In the genomic region with DNA sequence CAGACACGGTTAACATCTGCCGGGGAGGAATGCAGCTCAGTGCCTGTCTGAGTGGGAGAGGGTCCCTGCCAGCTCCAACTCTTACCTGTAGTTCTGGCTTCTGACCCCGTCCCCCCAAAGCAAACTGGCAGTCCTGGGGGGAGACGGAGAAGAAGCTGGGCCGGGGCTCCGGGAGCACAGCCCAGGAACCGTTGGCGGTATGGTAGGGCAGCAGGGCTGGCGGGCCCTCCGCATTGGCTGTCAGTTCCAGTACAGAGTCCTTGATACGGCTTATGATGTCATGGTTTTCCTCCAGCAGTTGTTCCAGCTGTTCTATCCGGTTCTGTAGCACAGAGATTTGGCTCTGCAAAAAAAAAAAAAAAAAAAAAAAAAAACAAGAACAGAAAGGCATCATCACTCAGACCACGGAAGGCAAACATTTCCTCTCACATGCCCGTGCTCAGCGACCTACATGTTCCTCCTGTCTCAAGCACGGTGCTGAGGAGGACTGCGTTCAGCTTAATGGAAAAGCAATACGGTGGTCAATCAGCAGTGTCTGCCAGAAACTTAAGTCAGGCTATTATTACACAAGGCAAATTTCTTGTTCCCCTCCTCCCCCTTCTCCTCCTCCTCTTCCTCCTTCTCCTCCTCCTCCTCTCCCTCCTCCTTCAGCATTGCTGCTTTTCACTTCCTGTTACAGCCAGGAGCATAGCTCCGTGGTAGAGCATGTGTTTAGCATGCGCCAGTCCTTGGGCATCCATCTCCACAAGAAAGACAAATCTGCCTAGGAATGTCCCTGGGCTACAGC, we compare ENCODE assay signal across 9 mouse cellular contexts. TPM values are rescaled to one million over a fixed set of nuclear protein-coding genes. Genes with fewer than 3 reads are reported as not detected.
DNase-seq lines count a peak whose midpoint lies in the region; ATAC-seq lines count a peak whose summit lies in the region.
"Had no signal": no experiment of that assay in that cellular context is flagged by ENCODE, and none has a peak within 500 bp of the region (broad histone marks: within the 10 kb centered on the region; RNA-seq: fewer than 3 reads in every experiment).

No protein-coding gene starts in this region.

- H3K4me3 ChIP-seq in lung, embryonic 15.5 days, result peak overlapping the region; percentile 89
- H3K4me3 ChIP-seq in brown adipose tissue, adult 24 weeks (ENCODE audit: insufficient read depth, low read depth, low read length), result peak overlapping the region; percentile 84
- H3K4me3 ChIP-seq in intestine, embryonic 14.5 days (ENCODE audit: low read depth, low read length), result no peak overlapping the region
- H3K4me3 ChIP-seq in neural tube, embryonic 15.5 days (replicated peaks), result no peak overlapping the region

- peak overlapping the region; percentile 74 for H3K4me2 ChIP-seq in lung, embryonic 15.5 days
- H3K4me2 ChIP-seq in intestine, embryonic 14.5 days (ENCODE audit: low read length), result peak overlapping the region; percentile 71
- peak overlapping the region; percentile 68 for H3K4me2 ChIP-seq in neural tube, embryonic 15.5 days

- H3K9ac ChIP-seq in lung, embryonic 15.5 days, result no peak overlapping the region
- H3K9ac ChIP-seq in intestine, embryonic 14.5 days (ENCODE audit: low read length), result no peak overlapping the region
- H3K9ac ChIP-seq in neural tube, embryonic 15.5 days (replicated peaks), result no peak overlapping the region

- no peak for ATAC-seq in lung, embryonic 15.5 days (ENCODE audit: borderline replicate concordance, extremely low read depth, low FRiP score, low TSS enrichment)
- no peak for ATAC-seq in intestine, embryonic 14.5 days (replicated peaks; ENCODE audit: low FRiP score, low TSS enrichment, low read depth)
- no peak for ATAC-seq in neural tube, embryonic 15.5 days (ENCODE audit: low FRiP score)

- H3K36me3 ChIP-seq in lung, embryonic 15.5 days, result peaks cover 35% of the 10 kb centered on the region
- peaks cover 40% of the 10 kb centered on the region for H3K36me3 ChIP-seq in intestine, embryonic 14.5 days (ENCODE audit: control insufficient read depth, insufficient read depth, low read length)
- H3K36me3 ChIP-seq in neural tube, embryonic 15.5 days, result peaks cover 43% of the 10 kb centered on the region

- peaks cover 20% of the 10 kb centered on the region for H3K4me1 ChIP-seq in lung, embryonic 15.5 days
- peaks cover 3% of the 10 kb centered on the region; the same call in 1 of the 2 replicates for H3K4me1 ChIP-seq in brown adipose tissue, adult 24 weeks (ENCODE audit: control insufficient read depth, insufficient read depth, insufficient read length, low read length)
- H3K4me1 ChIP-seq in intestine, embryonic 14.5 days (replicated peaks; ENCODE audit: control insufficient read depth, insufficient read depth, low read length), result peaks cover 12% of the 10 kb centered on the region
- peaks cover 25% of the 10 kb centered on the region for H3K4me1 ChIP-seq in neural tube, embryonic 15.5 days

- H3K27me3 ChIP-seq in lung, embryonic 15.5 days, result no peaks in the 10 kb centered on the region
- no peaks in the 10 kb centered on the region for H3K27me3 ChIP-seq in intestine, embryonic 14.5 days (replicated peaks; ENCODE audit: control insufficient read depth, insufficient read depth, low read length)
- no peaks in the 10 kb centered on the region for H3K27me3 ChIP-seq in neural tube, embryonic 15.5 days (replicated peaks)

- H3K27ac ChIP-seq in lung, embryonic 15.5 days, result peak overlapping the region; percentile 90
- peak overlapping the region; percentile 49; the same call in 1 of the 2 replicates for H3K27ac ChIP-seq in brown adipose tissue, adult 24 weeks (replicated peaks; ENCODE audit: low read depth, low read length)
- peak overlapping the region; percentile 12; the same call in 1 of the 2 replicates for H3K27ac ChIP-seq in intestine, embryonic 14.5 days (ENCODE audit: low read depth)
- no peak overlapping the region for H3K27ac ChIP-seq in neural tube, embryonic 15.5 days (replicated peaks)

- WGBS in lung, embryonic 15.5 days, result 67% methylated on average over 20 of the region's 20 CpGs
- WGBS in intestine, embryonic 14.5 days, result 60% methylated on average over 20 of the region's 20 CpGs
- WGBS in neural tube, embryonic 15.5 days, result 87% methylated on average over 20 of the region's 20 CpGs

- H3K9me3 ChIP-seq in lung, embryonic 15.5 days, result no peaks in the 10 kb centered on the region
- H3K9me3 ChIP-seq in intestine, embryonic 14.5 days (ENCODE audit: control insufficient read depth, low read length), result no peaks in the 10 kb centered on the region
- no peaks in the 10 kb centered on the region for H3K9me3 ChIP-seq in neural tube, embryonic 15.5 days (replicated peaks)

- no peak for DNase-seq in lung, adult 18-20 months
- DNase-seq in intestine, embryonic 14.5 days (ENCODE audit: low spot score), result no peak
- DNase-seq in cerebellum, postnatal 14 days, result no peak
- no peak for DNase-seq in c-Kit-positive CD71-positive TER-119-positive erythroid progenitor cells, embryonic 14.5 days (ENCODE audit: low spot score)
- no peak for DNase-seq in embryo, embryonic 9.5 days (ENCODE audit: extremely low spot score)
- DNase-seq: spleen, adult 18-20 months had no signal

RNA-seq across cellular contexts. Expression of a gene that starts 2.3 kb away (rescaled TPM):
- 18.4 and 22.3 TPM in 2 replicates for polyA plus RNA-seq in lung, embryonic 15.5 days (2015; fragmentation: Nextera tagmentation; extraction: Ambion mirVana)
- 56.3 and 65.8 TPM in 2 replicates for polyA plus RNA-seq in brown adipose tissue, adult 24 weeks (2012; ENCODE audit: insufficient read depth, insufficient read length, missing spikeins)
- polyA plus RNA-seq in intestine, embryonic 14.5 days (2014; fragmentation: Nextera tagmentation; extraction: Ambion mirVana), result 17.4 and 18.8 TPM in 2 replicates
- polyA plus RNA-seq in neural tube, embryonic 15.5 days (2015; fragmentation: Nextera tagmentation; extraction: Ambion mirVana), result 25.5 and 26.9 TPM in 2 replicates

RNA-seq across cellular contexts. Expression of a gene that starts 18.9 kb away (rescaled TPM):
- polyA plus RNA-seq in lung, embryonic 15.5 days (2015; fragmentation: Nextera tagmentation; extraction: Ambion mirVana), result 15.2 and 17.8 TPM in 2 replicates
- polyA plus RNA-seq in brown adipose tissue, adult 24 weeks (2012; ENCODE audit: insufficient read depth, insufficient read length, missing spikeins), result 5.6 and 5.8 TPM in 2 replicates
- polyA plus RNA-seq in intestine, embryonic 14.5 days (2014; fragmentation: Nextera tagmentation; extraction: Ambion mirVana), result 8.0 and 10.1 TPM in 2 replicates
- 4.5 and 7.7 TPM in 2 replicates for polyA plus RNA-seq in neural tube, embryonic 15.5 days (2015; fragmentation: Nextera tagmentation; extraction: Ambion mirVana)

RNA-seq across cellular contexts. Expression of a gene that starts 25.9 kb away (rescaled TPM):
- 19.6 and 21.2 TPM in 2 replicates for polyA plus RNA-seq in lung, embryonic 15.5 days (2015; fragmentation: Nextera tagmentation; extraction: Ambion mirVana)
- 35.2 and 35.6 TPM in 2 replicates for polyA plus RNA-seq in brown adipose tissue, adult 24 weeks (2012; ENCODE audit: insufficient read depth, insufficient read length, missing spikeins)
- polyA plus RNA-seq in intestine, embryonic 14.5 days (2014; fragmentation: Nextera tagmentation; extraction: Ambion mirVana), result 19.8 and 19.9 TPM in 2 replicates
- 20.7 and 20.8 TPM in 2 replicates for polyA plus RNA-seq in neural tube, embryonic 15.5 days (2015; fragmentation: Nextera tagmentation; extraction: Ambion mirVana)

RNA-seq across cellular contexts. Expression of a gene that starts 28.0 kb away (rescaled TPM):
- 36.8 and 42.2 TPM in 2 replicates for polyA plus RNA-seq in lung, embryonic 15.5 days (2015; fragmentation: Nextera tagmentation; extraction: Ambion mirVana)
- 12.8 and 19.7 TPM in 2 replicates for polyA plus RNA-seq in brown adipose tissue, adult 24 weeks (2012; ENCODE audit: insufficient read depth, insufficient read length, missing spikeins)
- 29.9 and 34.2 TPM in 2 replicates for polyA plus RNA-seq in intestine, embryonic 14.5 days (2014; fragmentation: Nextera tagmentation; extraction: Ambion mirVana)
- polyA plus RNA-seq in neural tube, embryonic 15.5 days (2015; fragmentation: Nextera tagmentation; extraction: Ambion mirVana), result 58.2 and 59.0 TPM in 2 replicates

RNA-seq across cellular contexts. Expression of a gene that starts 36.4 kb away (rescaled TPM):
- polyA plus RNA-seq in lung, embryonic 15.5 days (2015; fragmentation: Nextera tagmentation; extraction: Ambion mirVana), result 16.3 and 16.7 TPM in 2 replicates
- 46.7 and 50.2 TPM in 2 replicates for polyA plus RNA-seq in brown adipose tissue, adult 24 weeks (2012; ENCODE audit: insufficient read depth, insufficient read length, missing spikeins)
- polyA plus RNA-seq in intestine, embryonic 14.5 days (2014; fragmentation: Nextera tagmentation; extraction: Ambion mirVana), result 10.3 and 10.6 TPM in 2 replicates
- polyA plus RNA-seq in neural tube, embryonic 15.5 days (2015; fragmentation: Nextera tagmentation; extraction: Ambion mirVana), result 5.6 and 6.2 TPM in 2 replicates

Comparison
In these comparisons a context has a peak if more than half of its experiments do, and no peak if none do; other contexts are left out.
1. H3K4me3 ChIP-seq: peak in lung, embryonic 15.5 days (single experiment) and brown adipose tissue, adult 24 weeks (single experiment); none in intestine, embryonic 14.5 days (single experiment) and neural tube, embryonic 15.5 days (single experiment).
2. Peak in every context shown above with its lines, with median percentiles within 50 percentile points of each other: H3K4me2 ChIP-seq.